Mouse (Mus musculus) small intestine, adult 2 months (tissue): ENCODE data around the gene Itga9. TPM values are rescaled to one million over a fixed set of nuclear protein-coding genes. Genes with fewer than 3 reads are reported as not detected.

Source experiments
- H3K27ac ChIP-seq: fragments of 200-500 bp; 2 replicates; pipeline ENCODE4 v1.5.1; 2012; ENCODE audit warnings: low read depth, low read length, control low read depth, inconsistent platforms; ENCODE audit not compliant: insufficient read depth
- H3K27me3 ChIP-seq: fragments of 200-500 bp; 2 replicates; pipeline ENCODE4 v1.6.1; 2012; ENCODE audit warnings: mild to moderate bottlenecking, moderate library complexity, low read length, inconsistent platforms; ENCODE audit not compliant: control insufficient read depth, insufficient read depth
- H3K36me3 ChIP-seq: fragments of 200-500 bp; 2 replicates; pipeline ENCODE4 v1.6.1; 2012; ENCODE audit warnings: mild to moderate bottlenecking, low read length, control low read depth, inconsistent platforms; ENCODE audit not compliant: control insufficient read depth, insufficient read depth
- H3K4me1 ChIP-seq: fragments of 200-500 bp; 2 replicates; pipeline ENCODE4 v1.6.1; 2012; ENCODE audit warnings: low read length, inconsistent platforms, mixed read lengths; ENCODE audit not compliant: control insufficient read depth, insufficient read depth, insufficient read length
- H3K4me3 ChIP-seq: fragments of 200-500 bp; 2 replicates; pipeline ENCODE4 v1.5.1; 2012; ENCODE audit warnings: low read depth, mild to moderate bottlenecking, control low read depth, inconsistent platforms, low read length, moderate library complexity
- CTCF ChIP-seq: fragments of 200-500 bp; IDR thresholded peaks from 2 replicates; pipeline ENCODE4 v1.5.1; 2012; ENCODE audit warnings: low read depth, mild to moderate bottlenecking, control low read depth, inconsistent platforms, low read length, moderate library complexity, mixed read lengths; ENCODE audit not compliant: insufficient replicate concordance, insufficient read length; ENCODE audit errors: extremely low read depth
- POLR2A ChIP-seq: fragments of 200-500 bp; IDR thresholded peaks from 2 replicates; pipeline ENCODE4 v1.6.1; 2012; ENCODE audit warnings: low read depth, mild to moderate bottlenecking, control low read depth, inconsistent platforms, low read length, moderate library complexity
- WGBS: fragments of 180-500 bp; shearing (Covaris S2); methylation state at CpG from one replicate; pipeline ENCODE4 v1.1.7; 2018; 5-methylcytosine and 5-hydroxymethylcytosine counted together
- polyA plus RNA-seq: library from polyadenylated mRNA; depleted of rRNA; stranded (reverse); fragments of >200 nt; gene quantifications from 2 replicates; pipeline ENCODE4 v1.2.3, GENCODE M21; 2012

The Itga9 gene
- polyA plus RNA-seq, 1 experiment, result 8.0 TPM

DNA sequence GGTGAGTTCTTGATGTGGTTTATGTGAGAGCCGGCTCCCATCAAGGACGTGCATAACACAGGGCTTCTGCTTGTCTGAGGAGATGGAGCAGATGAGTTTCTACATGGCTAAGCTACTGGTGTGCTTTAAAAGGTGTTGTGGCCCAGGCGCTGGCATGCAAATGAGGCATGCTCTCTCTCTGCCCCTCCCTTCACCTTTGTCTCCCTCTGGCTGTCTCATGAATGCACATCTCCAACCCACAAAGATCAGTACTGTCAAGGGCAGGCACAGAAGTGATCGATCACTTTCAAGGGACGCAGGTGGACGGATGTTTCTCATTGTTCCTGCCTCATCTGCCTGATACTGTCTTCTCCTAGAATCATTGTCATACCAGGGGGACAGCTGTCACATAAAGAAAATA is 57.4 kb downstream of the Itga9 start:
- no peaks in the 10 kb centered on the region for H3K36me3 ChIP-seq
- no peak overlapping the region for H3K27ac ChIP-seq
- WGBS, result 65% methylated on average over 6 of the region's 6 CpGs
- H3K4me3 ChIP-seq, result no peak overlapping the region
- no peak for TF ChIP-seq POLR2A
- TF ChIP-seq CTCF, result no peak
- H3K4me1 ChIP-seq, result no peaks in the 10 kb centered on the region
- H3K27me3 ChIP-seq, result no peaks in the 10 kb centered on the region

DNA sequence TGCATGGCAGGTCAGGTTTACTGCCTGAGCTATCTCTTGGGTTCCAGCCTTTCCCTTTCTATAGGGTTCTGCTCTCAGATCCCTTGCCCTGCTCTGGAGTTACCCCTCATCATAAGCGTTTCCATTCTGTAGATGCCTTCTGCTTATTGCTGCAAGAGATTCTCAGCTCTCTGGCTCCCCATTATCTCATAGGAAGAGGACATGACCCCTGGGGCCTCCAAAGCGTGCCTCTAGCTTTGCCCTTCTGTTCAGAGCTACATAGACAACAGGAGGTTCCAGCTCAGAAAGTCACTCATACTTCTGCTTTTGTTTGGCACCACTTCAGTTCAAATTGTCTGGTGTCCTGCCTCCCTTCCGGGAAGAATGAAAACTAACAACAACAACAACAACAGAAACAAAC is 59.6 kb downstream of the Itga9 start:
- Histone ChIP-seq H3K36me3 (no peaks in the 10 kb centered on the region), H3K27me3 (no peaks in the 10 kb centered on the region), H3K4me1 (no peaks in the 10 kb centered on the region), H3K4me3 (no peak overlapping the region), H3K27ac (no peak overlapping the region)
- TF ChIP-seq CTCF (no peak), POLR2A (no peak)
- 68% methylated on average over 3 of the region's 3 CpGs for WGBS

DNA sequence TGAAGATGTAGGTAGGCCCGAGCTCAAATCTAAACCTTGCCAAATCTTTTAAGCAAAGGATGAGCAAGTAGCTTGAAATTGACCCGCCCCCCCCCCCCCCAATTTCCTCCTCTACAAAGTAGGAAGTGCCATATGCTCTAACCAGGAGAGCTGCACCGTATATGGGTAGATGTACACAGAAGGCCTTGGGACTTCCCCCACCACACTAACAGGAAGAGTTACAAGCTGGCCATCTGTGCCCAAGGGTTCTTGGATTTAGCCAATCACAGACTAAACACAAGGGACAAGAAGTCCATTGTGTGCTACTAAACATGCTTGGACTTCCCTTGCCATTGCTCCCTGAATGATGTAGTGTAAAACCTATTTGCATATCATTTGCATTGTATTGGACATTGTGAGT is 63.2 kb downstream of the Itga9 start:
- TF ChIP-seq POLR2A, result no peak
- TF ChIP-seq CTCF, result no peak
- Histone ChIP-seq H3K36me3 (no peaks in the 10 kb centered on the region), H3K4me1 (no peaks in the 10 kb centered on the region), H3K4me3 (no peak overlapping the region), H3K27ac (no peak overlapping the region), H3K27me3 (no peaks in the 10 kb centered on the region)
- WGBS, result 59% methylated on average over 3 of the region's 3 CpGs

DNA sequence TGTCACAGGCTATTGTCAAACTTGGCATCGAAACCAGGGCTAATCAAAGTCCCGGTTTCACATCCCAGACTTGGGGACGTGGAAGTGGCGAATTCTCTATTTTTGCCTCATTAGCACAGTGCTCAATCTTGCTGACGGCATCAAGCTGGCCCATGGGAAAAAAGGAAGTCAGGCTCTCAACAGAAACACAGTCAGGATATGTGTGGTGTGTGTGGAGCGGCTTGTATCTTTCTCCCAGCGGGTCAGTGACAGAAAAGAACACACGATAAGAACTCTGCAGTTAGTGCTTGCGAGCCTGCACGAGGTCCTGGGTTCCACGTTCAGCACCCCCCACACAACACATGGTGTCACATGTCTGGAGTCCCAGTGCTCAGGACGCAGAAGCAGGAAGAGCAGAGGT is 67.8 kb downstream of the Itga9 start:
- H3K27ac ChIP-seq, result no peak overlapping the region
- H3K4me1 ChIP-seq, result no peaks in the 10 kb centered on the region
- no peak for TF ChIP-seq POLR2A
- no peak for TF ChIP-seq CTCF
- H3K36me3 ChIP-seq, result no peaks in the 10 kb centered on the region
- 63% methylated on average over 12 of the region's 12 CpGs for WGBS
- H3K4me3 ChIP-seq, result no peak overlapping the region
- no peaks in the 10 kb centered on the region for H3K27me3 ChIP-seq

DNA sequence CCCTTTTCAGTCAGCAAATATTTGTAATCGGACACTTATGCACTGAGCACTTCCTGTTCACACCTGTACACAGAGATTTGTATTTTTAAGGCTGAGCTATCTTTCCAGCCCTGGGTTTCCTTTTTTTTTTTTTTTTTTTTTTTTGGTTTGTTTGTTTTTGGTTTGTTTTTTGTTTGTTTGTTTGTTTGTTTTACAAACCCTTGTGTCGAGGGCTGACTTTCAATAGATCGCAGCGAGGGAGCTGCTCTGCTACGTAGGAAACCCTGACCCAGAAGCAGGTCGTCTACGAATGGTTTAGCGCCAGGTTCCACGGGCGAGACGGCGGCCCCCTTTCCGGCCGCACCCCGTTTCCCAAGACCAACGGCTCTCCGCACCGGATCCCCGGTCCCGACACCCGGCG is 68.3 kb downstream of the Itga9 start:
- 88% methylated on average over 22 of the region's 22 CpGs for WGBS
- TF ChIP-seq POLR2A (no peak), CTCF (no peak)
- Histone ChIP-seq H3K4me1 (no peaks in the 10 kb centered on the region), H3K36me3 (no peaks in the 10 kb centered on the region), H3K27ac (no peak overlapping the region), H3K27me3 (no peaks in the 10 kb centered on the region), H3K4me3 (no peak overlapping the region)

DNA sequence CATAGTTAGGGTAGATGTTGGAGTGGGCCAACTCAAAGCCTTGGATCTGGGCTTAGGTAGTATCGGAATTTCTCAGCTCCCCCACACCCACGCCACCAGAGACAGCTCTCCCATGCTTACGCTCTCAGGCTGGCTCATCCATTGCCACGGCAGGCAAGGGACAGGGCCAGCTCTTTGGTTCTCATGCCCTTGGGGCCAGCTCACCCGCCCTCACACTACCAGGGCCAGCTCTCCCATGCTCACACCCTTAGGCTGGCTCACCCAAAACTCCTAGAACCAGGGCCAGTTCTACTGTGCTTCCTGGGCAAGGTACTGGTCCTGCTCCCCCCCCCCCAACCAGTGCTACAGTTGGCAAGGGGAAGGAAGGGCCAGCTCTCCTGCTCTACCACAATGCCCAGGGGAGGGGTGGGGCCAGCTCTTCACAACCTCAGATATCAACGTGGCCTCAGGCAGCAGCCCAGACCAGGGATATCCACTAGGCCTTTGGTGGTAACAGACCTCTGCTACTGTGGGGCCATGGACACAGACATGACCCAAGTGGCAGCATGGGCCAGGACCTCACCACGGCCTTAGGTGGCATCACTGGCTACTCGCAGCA is 69.2 kb downstream of the Itga9 start:
- no peaks in the 10 kb centered on the region for H3K36me3 ChIP-seq
- TF ChIP-seq CTCF (no peak), POLR2A (no peak)
- no peak overlapping the region for H3K4me3 ChIP-seq
- no peaks in the 10 kb centered on the region for H3K4me1 ChIP-seq
- WGBS, result 88% methylated on average over 8 of the region's 8 CpGs
- H3K27ac ChIP-seq, result no peak overlapping the region; the same call in 1 of the 2 replicates
- H3K27me3 ChIP-seq, result no peaks in the 10 kb centered on the region

DNA sequence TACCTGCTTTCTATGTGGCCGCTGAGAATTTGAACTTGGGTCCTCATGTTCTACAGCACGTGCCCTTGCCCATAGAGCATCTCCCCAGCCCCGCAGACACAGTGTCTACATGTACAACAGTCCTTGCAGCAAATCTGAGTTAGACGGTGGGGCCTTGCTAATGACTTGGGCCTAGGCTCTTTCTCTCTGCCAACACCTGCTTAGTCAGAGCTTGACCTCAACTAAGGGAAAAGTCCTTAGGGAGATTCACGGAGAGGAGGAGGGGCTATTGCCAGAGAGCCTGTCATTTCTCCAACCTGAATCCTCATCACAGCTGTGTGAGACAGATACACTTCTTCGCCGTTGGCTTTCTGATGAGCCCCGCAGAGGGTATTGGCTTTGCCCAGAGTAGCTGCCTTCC is 70.2 kb downstream of the Itga9 start:
- WGBS, result 84% methylated on average over 8 of the region's 8 CpGs

More for the DNA sequence above, 70.2 kb downstream of the Itga9 start:
- Histone ChIP-seq H3K27me3 (no peaks in the 10 kb centered on the region), H3K27ac (no peak overlapping the region), H3K4me1 (no peaks in the 10 kb centered on the region), H3K4me3 (no peak overlapping the region), H3K36me3 (no peaks in the 10 kb centered on the region)
- TF ChIP-seq CTCF (no peak), POLR2A (no peak)
